Mouse (Mus musculus) heart, embryonic 14.5 days (tissue): ENCODE measurements around the gene Gpatch8. TPM values are rescaled to one million over a fixed set of nuclear protein-coding genes. Genes with fewer than 3 reads are reported as not detected.
A peak's percentile ranks its signal among the peaks of the same experiment; 100 is the strongest.

Experiments used
- ATAC-seq: fragments of 200-750 bp; cut with Nextera tagmentation; 2 replicates; pipeline ENCODE4 v1.8.0; 2017; ENCODE audit warnings: low read depth, moderate TSS enrichment; ENCODE audit not compliant: insufficient number of reproducible peaks, insufficient read depth, low FRiP score
- H3K27ac ChIP-seq, 2 experiments: fragments of 200-500 bp in 1 of 2; fragments of 300-500 bp in 1 of 2; sonication (generic) in 1 of 2; replicated peaks in 1 of 2; 2 replicates each; pipeline ENCODE4 v1.5.1; 2012 to 2014; ENCODE audit warnings: low read depth in 2 of 2, low read length in 2 of 2, control low read depth in 1 of 2, mild to moderate bottlenecking in 1 of 2, mixed read lengths in 1 of 2; ENCODE audit not compliant: control insufficient read depth in 1 of 2, insufficient read depth in 1 of 2
- H3K27me3 ChIP-seq: fragments of 300-500 bp; sonication (generic); 2 replicates; pipeline ENCODE4 v1.6.1; 2014; ENCODE audit warnings: mild to moderate bottlenecking, low read length, control low read depth; ENCODE audit not compliant: control insufficient read depth, insufficient read depth
- H3K36me3 ChIP-seq: fragments of 300-500 bp; sonication (generic); 2 replicates; pipeline ENCODE4 v1.6.1; 2014; ENCODE audit warnings: mild to moderate bottlenecking, control low read depth, low read length, mixed read lengths; ENCODE audit not compliant: control insufficient read depth, insufficient read depth
- H3K4me1 ChIP-seq, 2 experiments: fragments of 200-500 bp in 1 of 2; fragments of 300-500 bp in 1 of 2; sonication (generic) in 1 of 2; 2 replicates each; pipeline ENCODE4 v1.6.1; 2012 to 2014; ENCODE audit warnings: low read length in 2 of 2, control low read depth in 1 of 2, mixed read lengths in 1 of 2; ENCODE audit not compliant: control insufficient read depth in 2 of 2, insufficient read depth in 2 of 2
- H3K4me2 ChIP-seq: fragments of 300-500 bp; sonication (generic); 2 replicates; pipeline ENCODE4 v1.6.1; 2014; ENCODE audit warnings: mild to moderate bottlenecking, low read length
- H3K4me3 ChIP-seq, 2 experiments: fragments of 200-500 bp in 1 of 2; fragments of 300-500 bp in 1 of 2; sonication (generic) in 1 of 2; 2 replicates each; pipeline ENCODE4 v1.5.1; 2012 to 2014; ENCODE audit warnings: low read length in 2 of 2, mild to moderate bottlenecking in 2 of 2, control low read depth in 1 of 2, low read depth in 1 of 2, moderate library complexity in 1 of 2; ENCODE audit not compliant: control insufficient read depth in 1 of 2, insufficient read depth in 1 of 2
- H3K9ac ChIP-seq: fragments of 300-500 bp; sonication (generic); 2 replicates; pipeline ENCODE4 v1.6.1; 2014; ENCODE audit warnings: mild to moderate bottlenecking, low read length
- H3K9me3 ChIP-seq: fragments of 300-500 bp; sonication (generic); 2 replicates; pipeline ENCODE4 v1.6.1; 2016; ENCODE audit warnings: low read length, control low read depth; ENCODE audit not compliant: control insufficient read depth
- WGBS: fragments of 180-500 bp; shearing (Covaris S2); extraction: QIAGEN DNeasy Blood & Tissue Kit; methylation state at CpG from one replicate; pipeline ENCODE4 v1.1.7; 2014; 5-methylcytosine and 5-hydroxymethylcytosine counted together
- polyA plus RNA-seq: library from polyadenylated mRNA; unstranded; fragments of >200 nt; fragmentation: Nextera tagmentation; extraction: Ambion mirVana; gene quantifications from 2 replicates; pipeline ENCODE4 v1.2.1, GENCODE M21; 2014

Gpatch8 gene
- polyA plus RNA-seq, 1 experiment from 2014 or later, result 30.7 TPM

DNA sequence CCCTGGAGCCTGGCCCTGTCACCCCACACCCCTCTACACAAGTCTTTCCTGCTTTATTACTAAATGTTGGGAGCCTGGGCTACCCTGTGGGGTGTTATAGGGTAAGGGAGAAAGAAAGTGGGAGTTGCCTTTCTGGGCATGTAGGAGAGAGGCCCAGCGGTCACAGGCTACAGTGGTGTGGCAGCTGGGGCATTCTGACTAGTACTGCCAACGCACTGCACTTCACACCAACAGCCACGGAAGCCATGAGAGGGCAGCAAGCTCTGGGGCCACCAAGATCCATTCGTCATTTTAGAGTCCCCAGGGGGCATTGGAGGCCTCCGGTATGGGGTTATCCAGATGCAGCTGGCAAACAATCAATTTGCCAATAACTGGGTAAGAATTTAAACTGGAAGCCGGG lies 114.1 kb downstream of the Gpatch8 start:
- no peak overlapping the region for H3K4me3 ChIP-seq
- peaks cover 34 to 56% of the 10 kb centered on the region in 2 experiments for H3K4me1 ChIP-seq
- no peak overlapping the region for H3K9ac ChIP-seq
- no peak overlapping the region for H3K4me2 ChIP-seq
- H3K36me3 ChIP-seq, result peaks cover 57% of the 10 kb centered on the region
- 89% methylated on average over 6 of the region's 6 CpGs for WGBS
- 0 out of 4 replicates have a peak overlapping the region, but pooled peaks of 1 of the 2 experiments have one; percentile 37 for H3K27ac ChIP-seq
- no peak for ATAC-seq
- H3K27me3 ChIP-seq, result no peaks in the 10 kb centered on the region; the same call in 1 of the 2 replicates
- H3K9me3 ChIP-seq, result no peaks in the 10 kb centered on the region

GRCm38 (mm10) chr11:102441434-102441833 lies 114.8 kb downstream of the Gpatch8 start:
- WGBS, result 69% methylated on average over 3 of the region's 3 CpGs
- Histone ChIP-seq H3K4me1 (peaks cover 33 to 57% of the 10 kb centered on the region in 2 experiments), H3K36me3 (peaks cover 59% of the 10 kb centered on the region), H3K4me3 (no peak overlapping the region), H3K9me3 (no peaks in the 10 kb centered on the region), H3K27ac (no peak overlapping the region), H3K9ac (no peak overlapping the region), H3K27me3 (no peaks in the 10 kb centered on the region; the same call in 1 of the 2 replicates), H3K4me2 (no peak overlapping the region)
- ATAC-seq, result no peak

- H3K9me3 ChIP-seq, result no peaks in the 10 kb centered on the region
- peaks cover 24 to 52% of the 10 kb centered on the region in 2 experiments for H3K4me1 ChIP-seq
- peaks cover 71% of the 10 kb centered on the region for H3K36me3 ChIP-seq
- no peak overlapping the region for H3K4me3 ChIP-seq
- H3K9ac ChIP-seq, result no peak overlapping the region
- H3K27me3 ChIP-seq, result no peaks in the 10 kb centered on the region; the same call in 1 of the 2 replicates
- no peak for ATAC-seq
- 85% methylated on average over 8 of the region's 8 CpGs for WGBS
- H3K27ac ChIP-seq, result no peak overlapping the region
- H3K4me2 ChIP-seq, result no peak overlapping the region
Observed at GRCm38 (mm10) chr11:102440255-102440654, 115.9 kb downstream of the Gpatch8 start.

- Histone ChIP-seq H3K4me2 (no peak overlapping the region; the same call in 1 of the 2 replicates), H3K9me3 (no peaks in the 10 kb centered on the region), H3K4me3 (no peak overlapping the region), H3K4me1 (peaks cover 18 to 44% of the 10 kb centered on the region in 2 experiments), H3K27me3 (no peaks in the 10 kb centered on the region; the same call in 1 of the 2 replicates), H3K27ac (no peak overlapping the region), H3K36me3 (peaks cover 79% of the 10 kb centered on the region), H3K9ac (no peak overlapping the region)
- WGBS, result 78% methylated on average over 14 of the region's 14 CpGs
- no peak for ATAC-seq
Observed at GRCm38 (mm10) chr11:102439093-102440082, 116.8 kb downstream of the Gpatch8 start.

DNA sequence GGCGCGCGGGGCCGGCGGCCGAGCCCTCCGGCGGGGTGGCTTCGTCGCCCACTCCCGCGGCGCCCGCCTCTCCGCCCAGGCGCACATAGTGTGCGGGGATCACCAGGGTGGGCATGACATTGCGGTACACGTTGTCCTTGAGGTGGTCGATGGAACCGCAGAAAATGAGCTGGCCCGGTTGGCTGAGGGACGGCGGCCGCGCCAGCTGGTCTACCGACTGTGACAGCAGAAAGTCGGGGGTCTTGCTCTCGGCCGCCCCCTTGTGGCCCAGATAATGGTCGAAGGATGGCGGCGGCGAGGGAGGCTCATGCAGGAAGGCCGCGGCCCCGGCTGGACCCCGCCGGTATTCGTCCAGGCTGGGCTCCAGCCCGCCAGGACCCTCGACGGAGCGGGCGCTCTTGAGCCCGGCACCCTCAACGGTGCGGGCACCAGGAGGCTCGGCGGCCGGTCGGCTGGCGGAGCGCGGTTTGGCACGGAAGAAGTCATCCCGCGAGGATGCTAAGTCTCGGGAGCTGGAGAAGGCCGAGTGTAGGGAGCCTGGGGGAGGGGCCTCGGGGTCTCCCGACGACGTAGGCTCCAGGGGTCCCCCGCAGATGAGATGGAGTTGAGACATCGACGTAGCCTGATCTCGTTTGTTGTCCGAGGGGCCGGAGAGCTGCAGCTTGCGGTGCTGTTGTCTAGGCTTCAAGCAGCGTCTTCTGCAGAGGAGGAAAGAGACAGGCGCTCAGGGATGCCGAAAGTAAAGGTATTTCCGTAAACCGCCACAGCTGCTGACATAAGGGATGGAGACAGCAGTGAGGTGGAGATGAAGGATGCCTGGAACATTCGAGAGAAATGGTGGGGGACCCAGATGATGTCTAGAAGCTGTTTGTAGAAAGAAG lies 117.7 kb downstream of the Gpatch8 start:
- no peak for ATAC-seq
- Histone ChIP-seq H3K27me3 (no peaks in the 10 kb centered on the region; the same call in 1 of the 2 replicates), H3K27ac (0 out of 4 replicates have a peak overlapping the region, but pooled peaks of 1 of the 2 experiments have one; percentile 41), H3K4me3 (peak overlapping the region; percentile 52 to 61), H3K9me3 (no peaks in the 10 kb centered on the region), H3K9ac (peak overlapping the region; percentile 74), H3K4me2 (peak overlapping the region; percentile 96), H3K4me1 (peaks cover 10 to 38% of the 10 kb centered on the region in 2 experiments), H3K36me3 (peaks cover 86% of the 10 kb centered on the region)
- 15% methylated on average over 77 of the region's 77 CpGs for WGBS

DNA sequence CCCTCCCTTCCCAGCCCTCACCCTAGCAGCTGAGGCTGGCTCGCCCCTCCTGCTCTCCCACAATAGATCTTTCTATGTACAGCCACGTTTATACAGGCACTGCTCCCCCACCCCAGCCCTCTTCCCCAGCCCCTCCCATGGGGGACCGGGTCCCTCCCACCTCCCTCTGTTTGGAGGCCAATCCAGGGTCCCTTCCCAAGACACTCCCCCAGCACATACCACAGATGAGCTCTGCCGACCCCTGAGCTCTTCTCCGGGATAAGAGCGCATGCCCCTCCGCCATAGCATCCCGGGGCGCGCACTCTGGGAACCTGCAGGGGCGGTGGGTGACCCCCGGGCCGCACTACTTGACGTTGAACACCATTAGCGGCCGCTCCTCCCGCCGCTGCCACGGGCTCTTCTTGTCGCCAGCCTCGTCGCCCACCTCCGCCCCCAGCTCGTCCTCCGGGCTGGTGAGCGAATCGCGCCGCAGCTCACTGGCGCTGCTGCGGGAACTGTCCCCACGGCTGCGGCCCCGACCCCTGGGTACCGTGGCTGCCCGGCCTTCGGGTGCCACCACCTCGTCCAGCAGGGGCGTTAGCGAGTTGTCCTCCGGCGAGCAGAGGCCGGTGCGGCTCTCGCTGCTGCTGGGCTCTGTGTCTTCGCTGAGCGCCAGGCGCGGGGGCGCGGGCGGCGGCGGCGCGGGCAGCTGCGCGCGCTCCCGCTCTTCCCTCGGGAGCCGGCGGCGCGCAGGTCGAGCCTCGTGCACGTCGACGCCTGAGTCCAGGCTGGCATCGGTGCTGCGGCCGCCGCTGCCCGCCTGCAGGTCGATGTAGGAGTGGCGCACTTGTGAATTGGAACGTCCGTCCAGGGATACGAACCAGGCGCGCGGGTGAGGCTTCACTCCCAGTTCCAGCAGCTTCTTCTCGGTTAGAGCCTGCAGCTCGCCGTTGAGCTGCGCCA lies 118.8 kb downstream of the Gpatch8 start:
- ATAC-seq, result peak; percentile 11
- WGBS, result 17% methylated on average over 86 of the region's 87 CpGs
- Histone ChIP-seq H3K27me3 (no peaks in the 10 kb centered on the region; the same call in 1 of the 2 replicates), H3K4me2 (peak overlapping the region; percentile 96), H3K4me3 (peak overlapping the region; percentile 52 to 61), H3K27ac (peak overlapping the region; percentile 41 to 47; a peak in 2 of 4 replicates), H3K4me1 (peaks cover 10 to 38% of the 10 kb centered on the region in 2 experiments), H3K36me3 (peaks cover 80% of the 10 kb centered on the region), H3K9ac (peak overlapping the region; percentile 74), H3K9me3 (no peaks in the 10 kb centered on the region)
